Mouse (Mus musculus) midbrain, embryonic 11.5 days (tissue): Measurements from ENCODE around the gene Gm20538. TPM values are rescaled to one million over a fixed set of nuclear protein-coding genes. Genes with fewer than 3 reads are reported as not detected.

ENCODE experiments used
- ATAC-seq: fragments of 200-750 bp; cut with Nextera tagmentation; 2 replicates; pipeline ENCODE4 v1.8.0; 2017; ENCODE audit warnings: moderate TSS enrichment, moderate library complexity; ENCODE audit not compliant: low FRiP score
- DNase-seq: peaks from one replicate; pipeline ENCODE4 v3.0.0; 2015; ENCODE audit warnings: low spot score; ENCODE audit errors: missing footprints
- H3K27ac ChIP-seq: fragments of 300-500 bp; sonication (generic); 2 replicates; pipeline ENCODE4 v1.5.1; 2014; ENCODE audit warnings: low read depth, low read length
- H3K27me3 ChIP-seq: fragments of 300-500 bp; sonication (generic); 2 replicates; pipeline ENCODE4 v1.6.1; 2014; ENCODE audit warnings: mild to moderate bottlenecking, low read length, moderate library complexity, mixed read lengths; ENCODE audit not compliant: control insufficient read depth, insufficient read depth
- H3K36me3 ChIP-seq: fragments of 300-500 bp; sonication (generic); 2 replicates; pipeline ENCODE4 v1.6.1; 2014; ENCODE audit warnings: mild to moderate bottlenecking, low read length, moderate library complexity, mixed read lengths; ENCODE audit not compliant: control insufficient read depth, insufficient read depth
- H3K4me1 ChIP-seq: fragments of 300-500 bp; sonication (generic); 2 replicates; pipeline ENCODE4 v1.6.1; 2014; ENCODE audit warnings: low read length; ENCODE audit not compliant: control insufficient read depth, insufficient read depth
- H3K4me2 ChIP-seq: fragments of 300-500 bp; sonication (generic); 2 replicates; pipeline ENCODE4 v1.6.1; 2014; ENCODE audit warnings: mild to moderate bottlenecking, moderate library complexity
- H3K4me3 ChIP-seq: fragments of 300-500 bp; sonication (generic); 2 replicates; pipeline ENCODE4 v1.5.1; 2014; ENCODE audit warnings: low read depth, low read length
- H3K9ac ChIP-seq: fragments of 300-500 bp; sonication (generic); 2 replicates; pipeline ENCODE4 v1.6.1; 2014; ENCODE audit warnings: low read length
- H3K9me3 ChIP-seq: fragments of 300-500 bp; sonication (generic); 2 replicates; pipeline ENCODE4 v1.6.1; 2016; ENCODE audit warnings: low read length; ENCODE audit not compliant: control insufficient read depth
- WGBS: fragments of 180-500 bp; shearing (Covaris S2); extraction: QIAGEN DNeasy Blood & Tissue Kit; methylation state at CpG from one replicate; pipeline ENCODE4 v1.1.7; 2014; 5-methylcytosine and 5-hydroxymethylcytosine counted together
- polyA plus RNA-seq: library from polyadenylated mRNA; unstranded; fragments of >200 nt; fragmentation: Nextera tagmentation; extraction: Ambion mirVana; gene quantifications from 2 replicates; pipeline ENCODE4 v1.2.1, GENCODE M21; 2014

The Gm20538 gene
- polyA plus RNA-seq, result not detected in 2 replicates

DNA sequence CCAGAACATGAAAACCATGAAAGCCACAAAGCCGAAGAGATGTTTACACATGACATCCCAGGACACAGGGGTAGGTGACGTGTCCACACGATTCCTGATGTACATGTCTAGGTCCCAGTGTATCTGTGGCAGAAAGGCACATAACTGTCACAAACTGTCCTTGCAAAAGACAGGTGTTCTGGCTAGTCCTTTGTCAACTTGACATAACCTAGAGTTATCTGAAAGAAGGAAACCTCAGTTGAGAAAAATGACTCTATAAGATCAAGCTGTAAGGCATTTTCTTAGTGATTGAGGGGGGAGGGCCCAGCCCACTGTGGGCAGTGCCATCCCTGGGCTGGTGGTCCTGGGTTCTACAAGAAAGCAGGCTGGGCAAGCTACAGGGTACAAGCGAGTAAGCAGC is at the start of gene Gm20538:
TSS of gene Gm20538 (minus strand) at position 101 of the 400 bp plus-strand sequence.
- WGBS, result 94% methylated on average over 4 of the region's 4 CpGs

DNA sequence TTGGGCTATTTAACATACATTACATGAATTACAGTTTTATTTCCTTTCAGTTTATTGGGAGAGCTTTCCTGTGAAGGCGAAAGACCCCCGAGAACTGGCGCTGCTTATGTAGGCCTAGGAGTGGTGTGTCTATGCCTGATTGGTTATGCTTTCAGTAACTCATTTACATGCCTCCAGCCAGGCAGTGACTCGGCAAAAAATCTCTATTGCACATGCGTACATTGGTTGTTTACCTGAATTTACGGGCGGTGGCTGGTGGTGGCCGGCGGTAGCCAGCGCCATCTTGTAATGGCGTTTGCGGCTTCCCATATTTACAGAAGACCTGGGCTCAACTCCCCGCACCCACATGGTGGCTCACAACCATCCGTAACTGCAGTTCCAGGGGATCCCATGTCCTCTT is 41.5 kb upstream of the Gm20538 start:
- Histone ChIP-seq H3K4me1 (no peaks in the 10 kb centered on the region), H3K9me3 (no peaks in the 10 kb centered on the region), H3K9ac (no peak overlapping the region), H3K27ac (no peak overlapping the region), H3K4me3 (no peak overlapping the region), H3K27me3 (no peaks in the 10 kb centered on the region), H3K4me2 (no peak overlapping the region), H3K36me3 (no peaks in the 10 kb centered on the region)
- 95% methylated on average over 14 of the region's 14 CpGs for WGBS
- ATAC-seq (no peak), DNase-seq (no peak)

More for the DNA sequence above, at the start of gene Gm20538:
- DNase-seq, result no peak
- Histone ChIP-seq H3K4me1 (peaks cover 7% of the 10 kb centered on the region), H3K4me2 (no peak within 1 kb of the TSS), H3K27me3 (no peaks in the 10 kb centered on the region), H3K27ac (no peak within 1 kb of the TSS), H3K4me3 (no peak within 1 kb of the TSS), H3K9me3 (no peaks in the 10 kb centered on the region), H3K36me3 (peaks cover 13% of the 10 kb centered on the region; the same call in 1 of the 2 replicates), H3K9ac (no peak within 1 kb of the TSS)
- no peak for ATAC-seq

DNA sequence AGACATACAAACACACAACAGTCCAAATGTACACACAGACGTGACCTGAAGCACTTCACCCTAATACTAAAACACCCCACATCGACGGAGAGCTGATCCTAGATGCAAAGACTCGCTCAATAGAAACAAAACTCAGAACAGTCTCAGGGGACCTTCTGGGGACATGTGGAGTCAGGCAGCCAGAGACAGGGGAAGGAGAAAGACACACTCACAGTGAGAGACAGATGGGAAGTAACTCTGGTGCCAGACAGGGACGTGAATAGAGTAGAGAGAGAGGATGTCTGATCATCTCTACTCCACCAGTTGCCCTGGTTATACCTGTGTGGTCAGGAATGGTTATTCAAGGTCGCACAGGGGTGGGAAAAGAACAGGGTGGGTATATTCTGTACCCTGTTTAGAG is 39.0 kb upstream of the Gm20538 start:
- WGBS, result 73% methylated on average over 6 of the region's 6 CpGs
- Histone ChIP-seq H3K9ac (no peak overlapping the region), H3K36me3 (no peaks in the 10 kb centered on the region), H3K27me3 (no peaks in the 10 kb centered on the region), H3K4me3 (no peak overlapping the region), H3K27ac (no peak overlapping the region), H3K9me3 (no peaks in the 10 kb centered on the region), H3K4me2 (no peak overlapping the region), H3K4me1 (no peaks in the 10 kb centered on the region)
- DNase-seq (no peak), ATAC-seq (no peak)

DNA sequence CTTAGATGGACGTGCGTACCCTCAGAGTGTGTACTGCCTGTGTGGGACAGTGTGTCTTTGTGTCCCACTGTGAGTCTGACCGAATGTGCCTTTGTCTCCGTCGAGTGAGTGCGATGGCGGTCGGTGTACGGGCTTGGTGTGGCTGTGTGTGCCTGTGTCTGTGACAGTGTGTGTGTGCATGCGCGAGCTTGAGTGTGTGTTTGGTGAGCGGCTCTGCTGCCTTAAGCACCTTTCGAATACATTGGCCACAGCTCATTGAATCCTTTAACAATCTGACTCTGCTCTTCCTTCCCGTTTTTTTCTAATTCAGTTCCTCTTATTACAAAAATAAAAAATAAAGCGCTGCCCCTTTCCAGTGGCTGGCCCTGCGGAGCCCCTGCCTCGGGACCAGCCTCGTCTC is 38.4 kb upstream of the Gm20538 start:
- WGBS, result 78% methylated on average over 18 of the region's 18 CpGs
- H3K27me3 ChIP-seq, result no peaks in the 10 kb centered on the region
- no peaks in the 10 kb centered on the region for H3K9me3 ChIP-seq
- H3K27ac ChIP-seq, result no peak overlapping the region
- no peak overlapping the region for H3K4me2 ChIP-seq
- DNase-seq (no peak), ATAC-seq (no peak)
- H3K9ac ChIP-seq, result no peak overlapping the region
- no peaks in the 10 kb centered on the region for H3K4me1 ChIP-seq
- H3K36me3 ChIP-seq, result no peaks in the 10 kb centered on the region
- H3K4me3 ChIP-seq, result no peak overlapping the region

DNA sequence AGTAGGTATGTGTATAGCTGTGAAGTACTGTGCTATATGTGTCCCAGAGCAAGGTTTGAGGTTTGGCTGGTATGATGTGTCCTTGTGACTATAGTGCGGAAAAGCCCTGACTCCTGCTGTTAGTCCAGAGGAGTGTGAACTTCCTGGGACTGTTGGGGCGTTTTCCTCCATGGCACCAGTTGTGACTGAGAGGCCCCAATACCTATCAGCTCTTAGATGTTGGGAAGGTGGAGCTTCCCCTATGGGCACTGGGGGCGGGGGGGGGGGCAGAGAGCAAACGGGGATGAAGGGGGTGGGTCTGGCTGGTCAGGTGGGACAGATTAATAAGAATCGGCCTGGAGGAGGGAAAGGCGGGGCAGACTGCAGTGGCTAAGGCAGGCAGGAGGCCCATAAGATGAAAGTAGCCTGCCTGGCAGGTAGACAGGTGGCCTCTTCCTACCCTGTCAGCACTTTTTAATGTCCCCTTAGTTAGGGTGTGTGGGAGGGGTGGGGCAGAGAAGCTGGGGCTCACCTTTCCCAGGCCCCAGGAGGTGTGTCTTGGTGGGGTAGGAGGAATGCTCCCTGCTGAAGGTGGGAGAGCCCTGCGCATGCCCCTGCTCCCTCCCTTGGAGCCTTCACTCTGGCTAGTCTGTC is 37.1 kb upstream of the Gm20538 start:
- Histone ChIP-seq H3K4me3 (no peak overlapping the region), H3K27me3 (no peaks in the 10 kb centered on the region), H3K9ac (no peak overlapping the region), H3K27ac (no peak overlapping the region), H3K9me3 (no peaks in the 10 kb centered on the region), H3K36me3 (no peaks in the 10 kb centered on the region), H3K4me1 (no peaks in the 10 kb centered on the region), H3K4me2 (no peak overlapping the region)
- WGBS, result 48% methylated on average over 7 of the region's 7 CpGs
- ATAC-seq (no peak), DNase-seq (no peak)

DNA sequence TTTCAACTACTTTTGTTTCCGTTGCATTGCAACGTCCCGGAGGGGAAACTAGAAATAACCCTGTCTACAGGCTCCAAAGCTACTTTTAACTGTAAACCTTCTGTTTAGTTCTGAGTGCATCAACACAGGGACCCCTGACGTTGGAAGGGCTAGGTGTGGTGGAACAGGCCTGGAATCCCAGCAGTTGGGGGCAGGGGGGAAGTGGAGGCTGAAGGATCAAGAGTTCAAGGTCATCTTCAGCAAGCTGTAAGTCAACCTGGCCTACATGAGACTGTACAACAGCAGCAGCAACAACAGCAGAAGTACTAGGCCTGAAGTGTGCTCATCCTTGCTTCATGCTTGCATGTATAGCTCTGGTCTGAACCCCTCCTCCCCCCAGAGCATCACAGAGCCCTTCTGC is 35.4 kb upstream of the Gm20538 start:
- Histone ChIP-seq H3K9ac (no peak overlapping the region), H3K4me1 (no peaks in the 10 kb centered on the region), H3K9me3 (no peaks in the 10 kb centered on the region), H3K4me3 (no peak overlapping the region), H3K27ac (no peak overlapping the region), H3K27me3 (peaks cover 4% of the 10 kb centered on the region; the same call in 1 of the 2 replicates), H3K4me2 (no peak overlapping the region), H3K36me3 (no peaks in the 10 kb centered on the region)
- ATAC-seq (no peak), DNase-seq (no peak)
- 40% methylated on average over 4 of the region's 4 CpGs for WGBS

DNA sequence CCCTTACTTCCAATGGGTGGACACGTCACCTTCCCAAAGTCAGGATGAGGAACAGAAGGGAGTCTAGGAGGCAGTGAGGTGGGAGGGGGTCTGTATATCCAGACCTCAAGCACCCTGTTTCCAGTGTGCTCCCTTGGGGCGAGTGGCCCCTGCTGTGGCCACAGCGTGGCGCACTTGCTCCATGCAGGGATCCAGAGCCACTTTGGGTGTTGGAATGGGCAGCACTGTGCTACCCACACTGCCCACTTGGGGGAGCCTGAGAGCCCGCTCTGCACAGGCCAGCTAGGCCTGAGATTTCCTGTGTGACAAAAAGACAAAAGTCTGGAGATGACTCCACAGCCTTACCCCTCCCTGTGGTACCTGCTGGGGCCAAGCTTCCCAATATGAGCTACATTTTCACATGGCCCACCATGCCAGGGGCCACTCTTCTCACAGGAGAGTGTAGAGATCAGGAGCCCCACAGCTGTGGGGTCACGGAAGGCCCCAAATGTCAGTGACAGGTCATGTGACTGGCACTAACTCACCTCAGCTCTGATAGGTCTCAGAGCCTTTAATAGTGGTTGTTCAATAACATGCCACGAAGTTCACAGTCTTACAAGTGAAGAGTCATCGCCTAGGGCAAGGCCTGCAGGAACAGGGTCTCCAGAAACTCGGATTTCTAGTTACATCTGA is 30.1 kb upstream of the Gm20538 start:
- peak; percentile 80 for ATAC-seq
- Histone ChIP-seq H3K9me3 (no peaks in the 10 kb centered on the region), H3K4me2 (no peak overlapping the region), H3K27me3 (peaks cover 4% of the 10 kb centered on the region; the same call in 1 of the 2 replicates), H3K4me3 (no peak overlapping the region), H3K36me3 (no peaks in the 10 kb centered on the region), H3K27ac (no peak overlapping the region), H3K9ac (no peak overlapping the region), H3K4me1 (no peaks in the 10 kb centered on the region)
- 32% methylated on average over 9 of the region's 9 CpGs for WGBS
- peak; percentile 100 for DNase-seq

DNA sequence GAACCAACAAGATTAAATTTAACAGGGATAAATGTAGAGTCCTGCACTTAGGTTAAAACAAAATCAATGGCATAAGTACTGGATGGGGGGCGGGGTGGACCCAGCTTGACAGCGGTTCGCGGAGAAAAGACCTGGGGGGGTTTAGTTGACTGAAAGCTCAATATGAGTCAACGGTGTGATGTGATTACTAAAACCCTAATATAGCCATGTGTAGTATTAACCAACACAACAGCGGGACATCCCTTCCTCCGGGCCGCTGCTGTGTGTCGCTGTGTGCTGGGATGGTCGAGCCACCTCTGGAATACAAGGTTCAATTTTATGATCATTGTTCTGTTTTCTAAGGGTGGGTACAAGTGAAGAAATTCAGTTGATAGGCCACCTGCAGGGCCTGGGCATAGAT is 29.5 kb upstream of the Gm20538 start:
- Histone ChIP-seq H3K4me2 (no peak overlapping the region), H3K9me3 (no peaks in the 10 kb centered on the region), H3K36me3 (no peaks in the 10 kb centered on the region), H3K4me3 (no peak overlapping the region), H3K4me1 (no peaks in the 10 kb centered on the region), H3K27ac (no peak overlapping the region), H3K9ac (no peak overlapping the region), H3K27me3 (peaks cover 4% of the 10 kb centered on the region; the same call in 1 of the 2 replicates)
- 83% methylated on average over 10 of the region's 10 CpGs for WGBS
- ATAC-seq (peak; percentile 14; the same call in 1 of the 2 replicates), DNase-seq (no peak)

DNA sequence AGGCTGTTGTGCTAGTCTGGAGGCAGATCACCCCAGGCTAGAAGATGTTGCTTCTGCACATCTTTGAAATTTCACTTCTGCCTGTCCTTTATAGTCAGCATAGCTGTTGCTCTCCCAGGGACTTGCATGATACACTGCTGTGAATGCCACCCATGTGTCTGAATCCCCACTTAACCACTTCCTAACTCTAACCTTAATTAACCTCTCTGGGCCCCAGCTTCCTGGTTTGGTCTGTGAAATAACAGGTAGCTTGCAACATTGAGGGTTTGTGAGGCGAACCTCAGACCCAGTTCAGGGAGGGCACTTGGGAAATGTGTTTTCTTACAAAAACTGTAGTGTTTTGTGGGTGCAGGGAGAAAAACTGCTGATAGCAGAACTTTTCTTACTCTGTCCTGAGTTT is 25.4 kb upstream of the Gm20538 start:
- WGBS, result 79% methylated on average over 1 of the region's 1 CpGs
- no peak overlapping the region for H3K27ac ChIP-seq

More for the DNA sequence above, 25.4 kb upstream of the Gm20538 start:
- H3K4me1 ChIP-seq, result no peaks in the 10 kb centered on the region
- no peak overlapping the region for H3K9ac ChIP-seq
- no peak overlapping the region for H3K4me3 ChIP-seq
- no peak for DNase-seq
- ATAC-seq, result no peak
- H3K27me3 ChIP-seq, result no peaks in the 10 kb centered on the region; the same call in 1 of the 2 replicates
- no peaks in the 10 kb centered on the region for H3K9me3 ChIP-seq
- no peak overlapping the region for H3K4me2 ChIP-seq
- H3K36me3 ChIP-seq, result no peaks in the 10 kb centered on the region
